Mouse (Mus musculus): ENCODE data around the gene Gm11444. TPM values are rescaled to one million over a fixed set of nuclear protein-coding genes. Genes with fewer than 3 reads are reported as not detected.

Gene Gm11444
- polyA plus RNA-seq, 1 experiment from 2014 or later: not detected

DNA sequence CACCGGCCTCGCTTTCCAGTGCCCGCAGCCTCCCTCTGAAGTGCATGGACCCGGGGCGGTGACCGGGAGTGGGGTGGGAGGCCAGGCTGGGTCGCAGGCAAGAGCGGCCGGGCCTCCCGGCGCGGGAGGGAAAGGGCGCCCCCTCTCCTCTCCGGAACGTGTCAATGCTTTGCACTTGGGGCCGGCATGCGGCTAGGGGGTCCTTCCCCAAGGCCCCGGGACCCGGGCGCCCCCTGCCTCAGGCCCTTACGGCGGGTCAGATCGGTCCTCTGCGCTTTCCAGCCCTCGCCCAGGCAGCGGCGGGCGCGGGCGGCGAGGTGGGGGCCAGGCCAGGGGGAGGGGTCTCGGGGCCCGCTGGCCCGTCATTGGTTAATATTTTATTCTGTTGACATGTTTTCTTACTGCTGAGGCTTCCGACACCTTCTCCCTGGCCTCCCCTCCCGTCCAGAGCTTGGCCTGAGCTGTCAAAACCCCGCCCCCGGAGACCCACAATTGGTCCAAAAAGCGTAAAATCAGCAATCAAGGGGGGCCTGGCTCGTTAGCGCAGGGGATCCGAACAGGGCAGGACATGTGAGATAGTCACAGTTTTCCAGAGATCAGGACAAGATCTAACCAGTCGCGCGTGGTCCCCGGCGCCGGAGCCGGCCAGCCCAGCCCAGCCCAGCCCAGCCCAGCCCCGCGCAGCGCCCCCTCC, 17.8 kb downstream of the Gm11444 start, which contains the start of gene Tbx2:
Gene Tbx2 (plus strand): TSS at position 321 of the 694 bp plus-strand sequence.
- H3K27ac ChIP-seq (ENCODE audit: low read length): peak within 1 kb of the TSS; percentile 79
- peak; percentile 68 for ATAC-seq
- H3K36me3 ChIP-seq (ENCODE audit: control insufficient read depth, insufficient read depth, low read length): no peaks in the 10 kb centered on the region
- H3K9me3 ChIP-seq (ENCODE audit: control insufficient read depth, low read length): no peaks in the 10 kb centered on the region
- H3K9ac ChIP-seq (ENCODE audit: low read depth, low read length): peak within 1 kb of the TSS; percentile 76
- H3K4me3 ChIP-seq (ENCODE audit: low read length): peak within 1 kb of the TSS; percentile 61
- WGBS: 0% methylated on average over 43 of the region's 52 CpGs
- H3K27me3 ChIP-seq (replicated peaks; ENCODE audit: control insufficient read depth, insufficient read depth, low read length): peaks cover 74% of the 10 kb centered on the region
- peaks cover 25% of the 10 kb centered on the region for H3K4me1 ChIP-seq (ENCODE audit: control insufficient read depth, insufficient read depth, low read length)
- peak within 1 kb of the TSS; percentile 98 for H3K4me2 ChIP-seq (ENCODE audit: low read depth, low read length)

DNA sequence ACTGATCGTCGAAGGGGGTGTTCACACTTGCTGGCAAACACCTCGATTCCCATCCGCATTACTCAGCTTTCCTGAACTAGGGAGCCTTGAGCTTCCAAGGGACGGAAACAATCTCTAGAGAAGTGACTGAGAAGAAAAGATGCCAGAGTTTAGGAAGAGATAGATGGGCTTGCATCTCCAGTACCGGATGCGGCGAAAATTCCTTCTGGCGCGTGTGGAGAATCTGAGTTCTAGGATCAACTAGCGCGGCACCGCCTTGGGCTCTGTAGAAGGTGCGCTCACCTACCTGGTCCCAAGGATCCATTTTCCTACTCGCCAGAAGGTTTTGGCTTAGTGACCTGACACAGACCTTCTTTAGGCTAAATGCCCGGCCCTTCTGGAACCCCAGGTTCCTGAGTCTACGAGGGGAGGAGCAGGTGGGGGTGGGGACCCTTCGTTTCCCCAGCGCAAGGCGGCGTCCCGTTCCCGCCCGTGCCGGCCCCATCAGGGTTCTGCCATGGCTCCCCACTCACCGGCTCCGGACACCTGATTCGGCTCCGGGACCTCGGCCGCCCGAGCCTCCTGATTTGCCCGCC, 18.4 kb downstream of the Gm11444 start:
- Histone ChIP-seq H3K4me3 (ENCODE audit: low read length) (peak overlapping the region; percentile 61), H3K36me3 (ENCODE audit: control insufficient read depth, insufficient read depth, low read length) (no peaks in the 10 kb centered on the region), H3K27me3 (replicated peaks; ENCODE audit: control insufficient read depth, insufficient read depth, low read length) (peaks cover 67% of the 10 kb centered on the region), H3K4me2 (ENCODE audit: low read depth, low read length) (peak overlapping the region; percentile 98), H3K9me3 (ENCODE audit: control insufficient read depth, low read length) (no peaks in the 10 kb centered on the region), H3K4me1 (ENCODE audit: control insufficient read depth, insufficient read depth, low read length) (peaks cover 28% of the 10 kb centered on the region), H3K27ac (ENCODE audit: low read length) (peak overlapping the region; percentile 63), H3K9ac (ENCODE audit: low read depth, low read length) (peak overlapping the region; percentile 76)
- ATAC-seq: 0 out of 2 replicates have a peak, but pooled peaks have one; percentile 5
- 1% methylated on average over 33 of the region's 33 CpGs for WGBS

GRCm38 (mm10) chr11:85830901-85831341, 19.2 kb downstream of the Gm11444 start:
- H3K9ac ChIP-seq (ENCODE audit: low read depth, low read length): no peak overlapping the region; the same call in 1 of the 2 replicates
- no peak for ATAC-seq

GRCm38 (mm10) chr11:85829520-85830440, 20.4 kb downstream of the Gm11444 start:
- WGBS: 9% methylated on average over 61 of the region's 61 CpGs
- no peak for ATAC-seq
- peaks cover 49% of the 10 kb centered on the region for H3K27me3 ChIP-seq (replicated peaks; ENCODE audit: control insufficient read depth, insufficient read depth, low read length)

More at GRCm38 (mm10) chr11:85830901-85831341, 19.2 kb downstream of the Gm11444 start:
- peak overlapping the region; percentile 98; the same call in 1 of the 2 replicates for H3K4me2 ChIP-seq (ENCODE audit: low read depth, low read length)
- H3K27me3 ChIP-seq (replicated peaks; ENCODE audit: control insufficient read depth, insufficient read depth, low read length): peaks cover 60% of the 10 kb centered on the region
- H3K9me3 ChIP-seq (ENCODE audit: control insufficient read depth, low read length): no peaks in the 10 kb centered on the region
- peak overlapping the region; percentile 27 for H3K4me3 ChIP-seq (ENCODE audit: low read length)
- H3K36me3 ChIP-seq (ENCODE audit: control insufficient read depth, insufficient read depth, low read length): no peaks in the 10 kb centered on the region
- 0 out of 2 replicates have a peak overlapping the region, but pooled peaks have one; percentile 10 for H3K27ac ChIP-seq (ENCODE audit: low read length)
- H3K4me1 ChIP-seq (ENCODE audit: control insufficient read depth, insufficient read depth, low read length): peaks cover 30% of the 10 kb centered on the region
- WGBS: 20% methylated on average over 17 of the region's 17 CpGs

GRCm38 (mm10) chr11:85828691-85829519, 21.2 kb downstream of the Gm11444 start:
- no peak for ATAC-seq
- Histone ChIP-seq H3K36me3 (ENCODE audit: control insufficient read depth, insufficient read depth, low read length) (no peaks in the 10 kb centered on the region), H3K27ac (ENCODE audit: low read length) (no peak overlapping the region), H3K9ac (ENCODE audit: low read depth, low read length) (peak overlapping the region; percentile 52), H3K4me3 (ENCODE audit: low read length) (peak overlapping the region; percentile 17; the same call in 1 of the 2 replicates), H3K4me1 (ENCODE audit: control insufficient read depth, insufficient read depth, low read length) (peaks cover 30% of the 10 kb centered on the region), H3K4me2 (ENCODE audit: low read depth, low read length) (peak overlapping the region; percentile 34; the same call in 1 of the 2 replicates), H3K27me3 (replicated peaks; ENCODE audit: control insufficient read depth, insufficient read depth, low read length) (peaks cover 42% of the 10 kb centered on the region), H3K9me3 (ENCODE audit: control insufficient read depth, low read length) (no peaks in the 10 kb centered on the region)
- WGBS: 33% methylated on average over 38 of the region's 38 CpGs

More at GRCm38 (mm10) chr11:85829520-85830440, 20.4 kb downstream of the Gm11444 start:
- Histone ChIP-seq H3K27ac (ENCODE audit: low read length) (peak overlapping the region; percentile 57; the same call in 1 of the 2 replicates), H3K9ac (ENCODE audit: low read depth, low read length) (peak overlapping the region; percentile 57), H3K9me3 (ENCODE audit: control insufficient read depth, low read length) (no peaks in the 10 kb centered on the region), H3K4me1 (ENCODE audit: control insufficient read depth, insufficient read depth, low read length) (peaks cover 30% of the 10 kb centered on the region), H3K4me2 (ENCODE audit: low read depth, low read length) (peak overlapping the region; percentile 56), H3K4me3 (ENCODE audit: low read length) (peak overlapping the region; percentile 34), H3K36me3 (ENCODE audit: control insufficient read depth, insufficient read depth, low read length) (no peaks in the 10 kb centered on the region)

GRCm38 (mm10) chr11:85827342-85827741, 22.8 kb downstream of the Gm11444 start:
- Histone ChIP-seq H3K9ac (ENCODE audit: low read depth, low read length) (no peak overlapping the region), H3K4me2 (ENCODE audit: low read depth, low read length) (no peak overlapping the region), H3K4me1 (ENCODE audit: control insufficient read depth, insufficient read depth, low read length) (peaks cover 24% of the 10 kb centered on the region), H3K27ac (ENCODE audit: low read length) (no peak overlapping the region), H3K4me3 (ENCODE audit: low read length) (no peak overlapping the region), H3K9me3 (ENCODE audit: control insufficient read depth, low read length) (no peaks in the 10 kb centered on the region), H3K36me3 (ENCODE audit: control insufficient read depth, insufficient read depth, low read length) (no peaks in the 10 kb centered on the region), H3K27me3 (replicated peaks; ENCODE audit: control insufficient read depth, insufficient read depth, low read length) (peaks cover 32% of the 10 kb centered on the region)
- ATAC-seq: peak; percentile 33
- 29% methylated on average over 9 of the region's 9 CpGs for WGBS

DNA sequence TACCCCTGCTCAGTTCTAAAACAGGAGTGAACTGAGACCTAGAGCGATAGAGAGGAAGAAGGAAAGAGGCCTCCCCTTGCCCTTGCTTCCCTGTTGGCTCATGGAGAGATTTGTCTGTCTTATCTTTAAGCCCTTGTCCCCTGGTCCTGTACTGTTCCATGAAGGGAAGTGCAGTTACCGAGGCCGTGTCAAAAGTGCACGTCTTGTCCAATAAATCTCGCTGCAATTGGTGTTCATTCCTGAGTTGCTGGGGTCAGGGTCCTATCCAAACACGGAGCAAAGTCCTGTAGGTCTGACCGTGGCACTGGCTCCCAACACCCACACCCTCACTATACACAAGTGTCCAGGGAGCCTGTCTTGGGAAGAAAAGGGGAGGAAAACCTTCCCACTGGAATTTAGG, 24.3 kb downstream of the Gm11444 start:
- H3K9me3 ChIP-seq (ENCODE audit: control insufficient read depth, low read length): no peaks in the 10 kb centered on the region
- H3K4me2 ChIP-seq (ENCODE audit: low read depth, low read length): no peak overlapping the region
- H3K27ac ChIP-seq (ENCODE audit: low read length): no peak overlapping the region
- H3K4me3 ChIP-seq (ENCODE audit: low read length): no peak overlapping the region
- ATAC-seq: peak; percentile 29; the same call in 1 of the 2 replicates
- peaks cover 22% of the 10 kb centered on the region for H3K27me3 ChIP-seq (replicated peaks; ENCODE audit: control insufficient read depth, insufficient read depth, low read length)
- peaks cover 18% of the 10 kb centered on the region for H3K4me1 ChIP-seq (ENCODE audit: control insufficient read depth, insufficient read depth, low read length)
- no peak overlapping the region for H3K9ac ChIP-seq (ENCODE audit: low read depth, low read length)
- H3K36me3 ChIP-seq (ENCODE audit: control insufficient read depth, insufficient read depth, low read length): no peaks in the 10 kb centered on the region
- 52% methylated on average over 7 of the region's 7 CpGs for WGBS

- peaks cover 15% of the 10 kb centered on the region for H3K27me3 ChIP-seq (replicated peaks; ENCODE audit: control insufficient read depth, insufficient read depth, low read length)
- no peak overlapping the region for H3K9ac ChIP-seq (ENCODE audit: low read depth, low read length)
- peaks cover 15% of the 10 kb centered on the region for H3K4me1 ChIP-seq (ENCODE audit: control insufficient read depth, insufficient read depth, low read length)
- 78% methylated on average over 10 of the region's 10 CpGs for WGBS
- no peak for ATAC-seq
- no peak overlapping the region for H3K4me2 ChIP-seq (ENCODE audit: low read depth, low read length)
- H3K36me3 ChIP-seq (ENCODE audit: control insufficient read depth, insufficient read depth, low read length): no peaks in the 10 kb centered on the region
- H3K27ac ChIP-seq (ENCODE audit: low read length): no peak overlapping the region
- no peaks in the 10 kb centered on the region for H3K9me3 ChIP-seq (ENCODE audit: control insufficient read depth, low read length)
- no peak overlapping the region for H3K4me3 ChIP-seq (ENCODE audit: low read length)
These were observed 25.1 kb downstream of the Gm11444 start for GRCm38 (mm10) chr11:85825031-85825430.

All from intestine, embryonic 16.5 days (tissue).